Mouse (Mus musculus) C2C12 (cell line): ENCODE data around the gene Rad17. TPM values are rescaled to one million over a fixed set of nuclear protein-coding genes. Genes with fewer than 3 reads are reported as not detected.

Experiments
- H3K27me3 ChIP-seq: one replicate; pipeline ENCODE4 v1.6.1; 2011; ENCODE audit not compliant: control insufficient read depth, insufficient read depth, insufficient read length
- H3K36me3 ChIP-seq: one replicate; pipeline ENCODE4 v1.6.1; 2011; ENCODE audit not compliant: control insufficient read depth, insufficient read depth
- H3K4me3 ChIP-seq: one replicate; pipeline ENCODE4 v1.5.1; 2011; ENCODE audit warnings: mild to moderate bottlenecking, control low read depth; ENCODE audit not compliant: poor library complexity, insufficient read depth, severe bottlenecking
- H3K79me2 ChIP-seq: one replicate; pipeline ENCODE4 v1.6.1; 2011; ENCODE audit not compliant: control insufficient read depth, insufficient read depth
- H3K79me3 ChIP-seq: one replicate; pipeline ENCODE4 v1.6.1; 2011; ENCODE audit warnings: low read depth, control low read depth
- H3ac ChIP-seq: one replicate; pipeline ENCODE3; 2011; ENCODE audit warnings: low read depth; ENCODE audit not compliant: control insufficient read depth, insufficient read length
- CEBPB ChIP-seq: IDR thresholded peaks from one replicate; pipeline ENCODE4 v1.6.1; 2011; ENCODE audit warnings: low read depth, mild to moderate bottlenecking, control low read depth, moderate library complexity
- CTCF ChIP-seq: IDR thresholded peaks from one replicate; pipeline ENCODE4 v1.5.1; 2011; ENCODE audit not compliant: control insufficient read depth, insufficient read depth, insufficient read length
- FOSL1 ChIP-seq: IDR thresholded peaks from one replicate; pipeline ENCODE4 v1.8.0; 2011; ENCODE audit warnings: mild to moderate bottlenecking, low read length; ENCODE audit not compliant: poor library complexity, insufficient read depth, severe bottlenecking
- MAX ChIP-seq: IDR thresholded peaks from one replicate; pipeline ENCODE4 v1.6.1; 2011; ENCODE audit warnings: mild to moderate bottlenecking, control low read depth
- MYOD1 ChIP-seq: IDR thresholded peaks from one replicate; pipeline ENCODE4 v1.6.1; 2011; ENCODE audit warnings: low read depth; ENCODE audit not compliant: control insufficient read depth, insufficient read length
- MYOG ChIP-seq: IDR thresholded peaks from one replicate; pipeline ENCODE4 v1.6.1; 2011; ENCODE audit not compliant: control insufficient read depth, insufficient read length; ENCODE audit errors: extremely low read depth
- USF1 ChIP-seq: IDR thresholded peaks from one replicate; pipeline ENCODE4 v1.6.1; 2011; ENCODE audit warnings: low read depth, mild to moderate bottlenecking, control low read depth, moderate library complexity
- long read RNA-seq, 2 experiments: library from polyadenylated mRNA; unstranded; transcript quantifications; one replicate each; pipeline ENCODE4 v2.0.0; 2019 to 2020
- polyA plus RNA-seq: library from polyadenylated mRNA; unstranded; fragments of >200 nt; fragmentation: generic; extraction: Trizol; gene quantifications from one replicate; pipeline ENCODE4 v1.2.1, GENCODE M21; 2012; ENCODE audit warnings: missing spikeins

Gene Rad17
- polyA plus RNA-seq: 6.2 TPM
- long read RNA-seq, experiment 1, transcript Rad17-202 (17 exons, 2,392 nt): major isoform, 7 of 17 reads
- long read RNA-seq, experiment 1, partial matches to known transcripts: 9 of 17 reads
- long read RNA-seq, experiment 1, other reads (novel, unspliced or antisense): 1 of 17 reads
- long read RNA-seq, experiment 2, transcript Rad17-202 (17 exons, 2,392 nt): major isoform, 51 of 80 reads
- long read RNA-seq, experiment 2, transcript Rad17-201 (17 exons, 2,839 nt): minor isoform, 8 of 80 reads
- long read RNA-seq, experiment 2, partial matches to known transcripts: 7 of 80 reads
- long read RNA-seq, experiment 2, other reads (novel, unspliced or antisense): 13 of 80 reads

GRCm38 (mm10) chr13:100650550-100651438 is at the start of gene Rad17, which contains the start of gene Ak6:
Gene Rad17, minus strand, starts transcription at chr13:100651051.
Gene Ak6, plus strand, starts transcription at chr13:100650979.
- peak within 1 kb of the TSS; percentile 90 for H3K4me3 ChIP-seq
- H3K79me3 ChIP-seq: peaks cover 44% of the 10 kb centered on the region
- peaks cover 65% of the 10 kb centered on the region for H3K79me2 ChIP-seq
- peak within 1 kb of the TSS; percentile 77 for H3ac ChIP-seq
- peaks cover 37% of the 10 kb centered on the region for H3K36me3 ChIP-seq
- no peaks in the 10 kb centered on the region for H3K27me3 ChIP-seq
- no peak for TF ChIP-seq MYOD1
- TF ChIP-seq MAX: peak; percentile 96
- TF ChIP-seq FOSL1: no peak

GRCm38 (mm10) chr13:100698866-100699265 is 48.0 kb upstream of the Rad17 start:
- H3K4me3 ChIP-seq: no peak overlapping the region
- H3K36me3 ChIP-seq: peaks cover 41% of the 10 kb centered on the region
- no peaks in the 10 kb centered on the region for H3K79me2 ChIP-seq
- H3ac ChIP-seq: no peak overlapping the region
- no peaks in the 10 kb centered on the region for H3K27me3 ChIP-seq
- TF ChIP-seq FOSL1: no peak
- no peak for TF ChIP-seq CEBPB
- no peak for TF ChIP-seq MYOD1
- TF ChIP-seq MYOG: no peak
- TF ChIP-seq USF1: no peak
- TF ChIP-seq CTCF: no peak
- TF ChIP-seq MAX: no peak
- H3K79me3 ChIP-seq: no peaks in the 10 kb centered on the region

DNA sequence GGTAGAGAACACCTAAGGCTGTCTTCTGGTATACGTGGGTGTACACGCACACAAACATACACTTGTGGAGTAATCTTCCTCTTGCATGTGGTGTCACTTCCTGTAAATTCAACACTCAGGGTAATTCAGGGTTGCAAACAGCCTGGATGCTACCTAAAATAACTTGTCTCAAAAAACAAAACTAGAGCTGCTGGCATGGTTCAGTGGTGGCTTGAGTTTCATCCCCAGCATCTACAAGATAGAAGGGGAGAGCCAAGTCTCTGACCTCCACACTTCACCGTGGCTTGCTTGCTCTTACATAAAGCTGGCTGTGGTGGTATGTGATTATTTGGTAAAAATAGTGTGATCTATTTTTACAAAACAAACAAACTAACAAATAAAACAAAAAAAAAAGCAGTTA is 46.7 kb upstream of the Rad17 start:
- H3ac ChIP-seq: no peak overlapping the region
- H3K79me3 ChIP-seq: no peaks in the 10 kb centered on the region
- no peak for TF ChIP-seq FOSL1
- TF ChIP-seq MYOG: no peak
- TF ChIP-seq CTCF: no peak
- no peak for TF ChIP-seq MAX
- TF ChIP-seq USF1: no peak
- TF ChIP-seq CEBPB: no peak
- TF ChIP-seq MYOD1: no peak
- no peaks in the 10 kb centered on the region for H3K27me3 ChIP-seq
- H3K36me3 ChIP-seq: peaks cover 28% of the 10 kb centered on the region
- no peak overlapping the region for H3K4me3 ChIP-seq
- H3K79me2 ChIP-seq: no peaks in the 10 kb centered on the region

- H3K4me3 ChIP-seq: no peak overlapping the region
- H3K27me3 ChIP-seq: no peaks in the 10 kb centered on the region
- TF ChIP-seq FOSL1 (no peak), USF1 (no peak), MYOG (no peak), CTCF (no peak), MAX (no peak), CEBPB (no peak), MYOD1 (no peak)
- no peaks in the 10 kb centered on the region for H3K36me3 ChIP-seq
- no peak overlapping the region for H3ac ChIP-seq
- no peaks in the 10 kb centered on the region for H3K79me2 ChIP-seq
- no peaks in the 10 kb centered on the region for H3K79me3 ChIP-seq
These were observed 36.7 kb upstream of the Rad17 start for GRCm38 (mm10) chr13:100687513-100687912.

- H3K27me3 ChIP-seq: no peaks in the 10 kb centered on the region
- H3K36me3 ChIP-seq: no peaks in the 10 kb centered on the region
- H3K79me2 ChIP-seq: no peaks in the 10 kb centered on the region
- TF ChIP-seq MAX: no peak
- H3K79me3 ChIP-seq: no peaks in the 10 kb centered on the region
- no peak overlapping the region for H3K4me3 ChIP-seq
- no peak overlapping the region for H3ac ChIP-seq
These were observed 33.5 kb upstream of the Rad17 start for GRCm38 (mm10) chr13:100684355-100684754.

GRCm38 (mm10) chr13:100682837-100683236 is 32.0 kb upstream of the Rad17 start:
- H3K4me3 ChIP-seq: no peak overlapping the region
- no peak for TF ChIP-seq MYOG
- no peak for TF ChIP-seq FOSL1
- TF ChIP-seq CTCF: no peak
- no peak for TF ChIP-seq MAX
- no peak for TF ChIP-seq USF1
- no peak for TF ChIP-seq MYOD1
- TF ChIP-seq CEBPB: no peak
- no peaks in the 10 kb centered on the region for H3K27me3 ChIP-seq
- no peaks in the 10 kb centered on the region for H3K36me3 ChIP-seq
- H3ac ChIP-seq: no peak overlapping the region
- no peaks in the 10 kb centered on the region for H3K79me2 ChIP-seq
- no peaks in the 10 kb centered on the region for H3K79me3 ChIP-seq
